ENCODE assay signal across 1 mouse cellular context in genomic region chr8:105455218-105455617, GRCm38 (mm10).
TF ChIP-seq lines count a peak whose summit lies in the region.

No protein-coding gene starts in this region.

TF ChIP-seq in myocyte, 11 proteins besides CTCF, POLR2A, EP300 and RAD21:
- TF ChIP-seq MYOG (IDR thresholded peaks at IDR 0.05; ENCODE audit: control insufficient read depth in 1 of 3, insufficient read depth in 1 of 3, insufficient read length in 2 of 3, low read depth in 2 of 3) (no peak), USF1 (IDR thresholded peaks at IDR 0.05; ENCODE audit: low read depth) (peak; percentile 58), REST (IDR thresholded peaks at IDR 0.05; ENCODE audit: insufficient read depth, insufficient read length) (no peak)
